Mouse (Mus musculus): ENCODE measurements around the gene Gngt2. TPM values are rescaled to one million over a fixed set of nuclear protein-coding genes. Genes with fewer than 3 reads are reported as not detected.

Gngt2 gene
- polyA plus RNA-seq, 1 experiment from 2014 or later: 32.2 TPM

- no peak for DNase-seq
- WGBS (ENCODE audit: insufficient replicate concordance): 58% methylated on average over 2 of the region's 2 CpGs
Measured at GRCm38 (mm10) chr11:95850898-95851297, 13.9 kb downstream of the Gngt2 start.

DNA sequence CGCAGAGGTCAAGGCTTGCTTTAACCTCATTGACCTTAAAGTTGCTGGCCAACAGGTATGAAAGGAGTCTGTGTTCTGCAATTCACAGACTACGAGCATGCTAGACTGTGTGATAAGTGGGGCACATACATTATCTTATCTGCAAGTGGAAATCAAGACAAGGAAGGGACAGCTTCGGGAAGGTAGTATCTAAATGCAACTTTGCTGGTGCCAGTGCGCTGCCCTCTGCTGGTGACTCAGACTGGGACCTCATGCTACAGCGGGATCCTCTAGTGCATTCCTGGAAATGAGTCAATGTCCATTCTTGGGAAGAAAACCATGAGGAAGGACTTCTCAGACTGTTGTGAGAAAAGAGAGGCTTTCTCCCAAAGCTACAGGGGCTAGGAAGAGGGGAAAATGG, 16.7 kb downstream of the Gngt2 start:
- no peaks in the 10 kb centered on the region for H3K27me3 ChIP-seq (ENCODE audit: insufficient read depth, low read length)
- 45% methylated on average over 5 of the region's 5 CpGs for WGBS (ENCODE audit: insufficient replicate concordance)
- H3K4me1 ChIP-seq (ENCODE audit: insufficient read depth): no peaks in the 10 kb centered on the region
- ATAC-seq (no peak), DNase-seq (peak; percentile 69)
- no peaks in the 10 kb centered on the region for H3K9me3 ChIP-seq (ENCODE audit: low read length)
- TF ChIP-seq EP300 (IDR thresholded peaks at IDR 0.05; ENCODE audit: low read depth): no peak
- TF ChIP-seq CTCF (IDR thresholded peaks at IDR 0.05; ENCODE audit: low read depth): peak; percentile 89
- no peak overlapping the region for H3K9ac ChIP-seq (replicated peaks)
- H3K4me3 ChIP-seq (ENCODE audit: low read depth, low read length): no peak overlapping the region
- no peak overlapping the region for H3K4me2 ChIP-seq (ENCODE audit: low read depth, low read length)
- H3K27ac ChIP-seq (ENCODE audit: low read depth): no peak overlapping the region
- no peaks in the 10 kb centered on the region for H3K36me3 ChIP-seq (replicated peaks; ENCODE audit: insufficient read depth, low read length)

More at GRCm38 (mm10) chr11:95850898-95851297, 13.9 kb downstream of the Gngt2 start:
- Histone ChIP-seq H3K9ac (replicated peaks) (no peak overlapping the region), H3K4me2 (ENCODE audit: low read depth, low read length) (no peak overlapping the region), H3K27me3 (ENCODE audit: insufficient read depth, low read length) (no peaks in the 10 kb centered on the region), H3K4me1 (ENCODE audit: insufficient read depth) (no peaks in the 10 kb centered on the region; the same call in 1 of the 2 replicates), H3K36me3 (replicated peaks; ENCODE audit: insufficient read depth, low read length) (no peaks in the 10 kb centered on the region), H3K4me3 (ENCODE audit: low read depth, low read length) (no peak overlapping the region), H3K9me3 (ENCODE audit: low read length) (no peaks in the 10 kb centered on the region), H3K27ac (ENCODE audit: low read depth) (no peak overlapping the region)
- ATAC-seq: peak; percentile 50; the same call in 1 of the 2 replicates
- no peak for TF ChIP-seq EP300 (IDR thresholded peaks at IDR 0.05; ENCODE audit: low read depth)
- TF ChIP-seq CTCF (IDR thresholded peaks at IDR 0.05; ENCODE audit: low read depth): no peak

- no peak overlapping the region for H3K4me2 ChIP-seq (ENCODE audit: low read depth, low read length)
Measured at GRCm38 (mm10) chr11:95857306-95857705, 20.3 kb downstream of the Gngt2 start.

GRCm38 (mm10) chr11:95857716-95858527, 20.9 kb downstream of the Gngt2 start:
- TF ChIP-seq EP300 (IDR thresholded peaks at IDR 0.05; ENCODE audit: low read depth): no peak
- TF ChIP-seq CTCF (IDR thresholded peaks at IDR 0.05; ENCODE audit: low read depth): no peak
- ATAC-seq (no peak), DNase-seq (no peak)
- H3K27me3 ChIP-seq (ENCODE audit: insufficient read depth, low read length): no peaks in the 10 kb centered on the region
- H3K4me3 ChIP-seq (ENCODE audit: low read depth, low read length): peak overlapping the region; percentile 61
- no peaks in the 10 kb centered on the region for H3K36me3 ChIP-seq (replicated peaks; ENCODE audit: insufficient read depth, low read length)
- no peaks in the 10 kb centered on the region for H3K9me3 ChIP-seq (ENCODE audit: low read length)
- H3K4me1 ChIP-seq (ENCODE audit: insufficient read depth): peaks cover 8% of the 10 kb centered on the region
- peak overlapping the region; percentile 95 for H3K27ac ChIP-seq (ENCODE audit: low read depth)
- 26% methylated on average over 21 of the region's 21 CpGs for WGBS (ENCODE audit: insufficient replicate concordance)
- peak overlapping the region; percentile 62 for H3K9ac ChIP-seq (replicated peaks)
- H3K4me2 ChIP-seq (ENCODE audit: low read depth, low read length): peak overlapping the region; percentile 75

More at GRCm38 (mm10) chr11:95857306-95857705, 20.3 kb downstream of the Gngt2 start:
- 79% methylated on average over 4 of the region's 4 CpGs for WGBS (ENCODE audit: insufficient replicate concordance)
- TF ChIP-seq CTCF (IDR thresholded peaks at IDR 0.05; ENCODE audit: low read depth) (no peak), EP300 (IDR thresholded peaks at IDR 0.05; ENCODE audit: low read depth) (no peak)
- Histone ChIP-seq H3K4me3 (ENCODE audit: low read depth, low read length) (no peak overlapping the region), H3K9me3 (ENCODE audit: low read length) (no peaks in the 10 kb centered on the region), H3K27ac (ENCODE audit: low read depth) (no peak overlapping the region), H3K4me1 (ENCODE audit: insufficient read depth) (peaks cover 8% of the 10 kb centered on the region), H3K36me3 (replicated peaks; ENCODE audit: insufficient read depth, low read length) (no peaks in the 10 kb centered on the region), H3K9ac (replicated peaks) (no peak overlapping the region), H3K27me3 (ENCODE audit: insufficient read depth, low read length) (no peaks in the 10 kb centered on the region)
- ATAC-seq (no peak), DNase-seq (no peak)

DNA sequence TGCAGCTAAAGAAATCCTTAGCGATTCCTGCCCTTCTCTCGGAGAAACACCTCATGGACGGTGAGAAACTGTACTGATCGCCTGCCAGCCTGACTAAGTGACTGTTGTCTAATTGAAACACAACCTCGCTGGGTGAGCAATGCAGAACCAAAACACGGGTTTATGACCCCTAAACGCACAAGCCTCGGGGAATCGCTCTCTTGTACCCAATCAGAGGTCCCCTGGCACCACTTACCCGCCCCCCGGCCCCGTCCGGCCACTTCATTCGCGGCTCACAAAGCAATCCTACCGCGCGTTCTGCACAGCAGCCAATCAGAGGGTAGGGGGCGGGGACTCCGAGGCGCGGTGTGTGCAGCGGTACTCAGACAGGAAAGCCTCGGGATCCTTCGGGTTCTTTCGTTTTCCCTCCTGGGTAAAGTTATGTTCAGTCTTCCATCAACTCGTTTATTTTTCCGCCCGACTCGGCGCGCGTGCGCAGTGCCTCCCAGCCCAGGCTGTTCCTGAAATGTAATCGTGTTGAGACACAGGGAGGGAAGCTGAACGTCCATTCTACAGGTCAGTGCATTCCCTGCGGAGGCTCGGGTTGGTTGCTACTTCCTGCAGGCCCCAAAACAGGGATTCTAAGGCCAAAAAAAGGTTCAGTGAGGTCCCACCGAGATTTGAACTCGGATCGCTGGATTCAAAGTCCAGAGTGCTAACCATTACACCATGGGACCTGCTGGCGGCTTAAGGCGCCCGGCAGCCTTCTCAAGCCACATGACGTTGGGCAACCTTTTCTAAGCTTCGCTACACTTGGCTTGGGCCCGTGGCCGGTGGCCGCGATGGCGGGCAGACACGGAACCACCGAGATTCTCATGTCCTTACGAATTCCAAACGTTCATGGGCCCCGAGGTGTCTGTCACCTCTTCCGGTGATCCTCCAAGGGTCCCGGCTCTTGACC, 21.8 kb downstream of the Gngt2 start:
- H3K27me3 ChIP-seq (ENCODE audit: insufficient read depth, low read length): no peaks in the 10 kb centered on the region
- no peaks in the 10 kb centered on the region for H3K9me3 ChIP-seq (ENCODE audit: low read length)
- under 1% methylated on average over 58 of the region's 58 CpGs for WGBS (ENCODE audit: insufficient replicate concordance)
- H3K4me2 ChIP-seq (ENCODE audit: low read depth, low read length): peak overlapping the region; percentile 75
- TF ChIP-seq EP300 (IDR thresholded peaks at IDR 0.05; ENCODE audit: low read depth) (peak; percentile 69), CTCF (IDR thresholded peaks at IDR 0.05; ENCODE audit: low read depth) (no peak)
- peak; percentile 98 for DNase-seq
- H3K36me3 ChIP-seq (replicated peaks; ENCODE audit: insufficient read depth, low read length): no peaks in the 10 kb centered on the region
- peaks cover 8% of the 10 kb centered on the region for H3K4me1 ChIP-seq (ENCODE audit: insufficient read depth)
- H3K4me3 ChIP-seq (ENCODE audit: low read depth, low read length): peak overlapping the region; percentile 61
- ATAC-seq: peak; percentile 97
- peak overlapping the region; percentile 95 for H3K27ac ChIP-seq (ENCODE audit: low read depth)
- H3K9ac ChIP-seq (replicated peaks): peak overlapping the region; percentile 67

GRCm38 (mm10) chr11:95859468-95859855, 22.4 kb downstream of the Gngt2 start:
- ATAC-seq (peak; percentile 35), DNase-seq (no peak)
- Histone ChIP-seq H3K36me3 (replicated peaks; ENCODE audit: insufficient read depth, low read length) (no peaks in the 10 kb centered on the region), H3K4me2 (ENCODE audit: low read depth, low read length) (peak overlapping the region; percentile 75), H3K9me3 (ENCODE audit: low read length) (no peaks in the 10 kb centered on the region), H3K9ac (replicated peaks) (peak overlapping the region; percentile 67), H3K27ac (ENCODE audit: low read depth) (peak overlapping the region; percentile 95), H3K4me1 (ENCODE audit: insufficient read depth) (peaks cover 8% of the 10 kb centered on the region), H3K27me3 (ENCODE audit: insufficient read depth, low read length) (no peaks in the 10 kb centered on the region), H3K4me3 (ENCODE audit: low read depth, low read length) (peak overlapping the region; percentile 61)
- TF ChIP-seq CTCF (IDR thresholded peaks at IDR 0.05; ENCODE audit: low read depth) (no peak), EP300 (IDR thresholded peaks at IDR 0.05; ENCODE audit: low read depth) (no peak)
- WGBS (ENCODE audit: insufficient replicate concordance): under 1% methylated on average over 35 of the region's 35 CpGs

Measured in liver, postnatal 0 days (tissue).